Mouse (Mus musculus): Measurements from ENCODE around the gene Dtd1. TPM values are rescaled to one million over a fixed set of nuclear protein-coding genes. Genes with fewer than 3 reads are reported as not detected.

Dtd1 gene
- polyA plus RNA-seq (2017; shearing (Covaris generic)), result 63.1 TPM

GRCm38 (mm10) chr2:144599831-144600687 lies at the start of gene Dtd1:
TSS of gene Dtd1 (plus strand) at chr2:144599897.

GRCm38 (mm10) chr2:144550529-144550928 lies 49.2 kb upstream of the Dtd1 start, which contains the start of gene Rbbp9:
TSS of gene Rbbp9 (minus strand) at chr2:144550869.

GRCm38 (mm10) chr2:144555820-144556552 lies 43.7 kb upstream of the Dtd1 start, which contains the start of gene Sec23b:
TSS of gene Sec23b (plus strand) at chr2:144556229.

GRCm38 (mm10) chr2:144593951-144594651 lies 5.6 kb upstream of the Dtd1 start, which contains the start of gene Smim26:
TSS of gene Smim26 (plus strand) at chr2:144594054.

Other genes starting within 250 kb of the Dtd1 start
- 16.1 TPM for gene Kat14, start 230.9 kb upstream of the Dtd1 start, polyA plus RNA-seq (2017; shearing (Covaris generic))
- gene Pet117, start 230.9 kb upstream of the Dtd1 start, polyA plus RNA-seq (2017; shearing (Covaris generic)), result 1.3 TPM
- gene Dzank1, start 72.5 kb upstream of the Dtd1 start, polyA plus RNA-seq (2017; shearing (Covaris generic)), result 0.16 TPM
- gene Polr3f, start 72.2 kb upstream of the Dtd1 start, polyA plus RNA-seq (2017; shearing (Covaris generic)), result 37.0 TPM
- 15.5 TPM for gene Rbbp9, start 49.0 kb upstream of the Dtd1 start, polyA plus RNA-seq (2017; shearing (Covaris generic))
- gene Sec23b, start 43.7 kb upstream of the Dtd1 start, polyA plus RNA-seq (2017; shearing (Covaris generic)), result 95.9 TPM
- 25.9 TPM for gene Smim26, start 5.8 kb upstream of the Dtd1 start, polyA plus RNA-seq (2017; shearing (Covaris generic))
- gene Scp2d1, start 223.8 kb downstream of the Dtd1 start, polyA plus RNA-seq (2017; shearing (Covaris generic)), result not detected

Measured in activated CD4-positive, CD25-positive, alpha-beta regulatory T cell, adult 9 weeks (primary cell).